Mouse (Mus musculus): ENCODE results near the gene Gstm5.

GRCm38 (mm10) chr3:107869097-107869496 is 26.5 kb upstream of the Gstm5 start:
- no peak for TF ChIP-seq POLR2A (IDR thresholded peaks at IDR 0.05; ENCODE audit: low read depth, low read length)
- TF ChIP-seq CTCF (conservative IDR thresholded peaks at IDR 0.05; ENCODE audit: insufficient read depth, insufficient read length, low read depth, low read length) = no peak

Data from kidney, adult 2 months (tissue).